Mouse (Mus musculus): ENCODE results near the gene Gm10073. TPM values are rescaled to one million over a fixed set of nuclear protein-coding genes. Genes with fewer than 3 reads are reported as not detected.
"Not testable (repeated sequence)": the region's sequence is repeated elsewhere in the genome, so short reads cannot be mapped to it uniquely, and the experiment has no call there.

The Gm10073 gene
- polyA plus RNA-seq, 1 experiment from 2014 or later, result 3.4 TPM

DNA sequence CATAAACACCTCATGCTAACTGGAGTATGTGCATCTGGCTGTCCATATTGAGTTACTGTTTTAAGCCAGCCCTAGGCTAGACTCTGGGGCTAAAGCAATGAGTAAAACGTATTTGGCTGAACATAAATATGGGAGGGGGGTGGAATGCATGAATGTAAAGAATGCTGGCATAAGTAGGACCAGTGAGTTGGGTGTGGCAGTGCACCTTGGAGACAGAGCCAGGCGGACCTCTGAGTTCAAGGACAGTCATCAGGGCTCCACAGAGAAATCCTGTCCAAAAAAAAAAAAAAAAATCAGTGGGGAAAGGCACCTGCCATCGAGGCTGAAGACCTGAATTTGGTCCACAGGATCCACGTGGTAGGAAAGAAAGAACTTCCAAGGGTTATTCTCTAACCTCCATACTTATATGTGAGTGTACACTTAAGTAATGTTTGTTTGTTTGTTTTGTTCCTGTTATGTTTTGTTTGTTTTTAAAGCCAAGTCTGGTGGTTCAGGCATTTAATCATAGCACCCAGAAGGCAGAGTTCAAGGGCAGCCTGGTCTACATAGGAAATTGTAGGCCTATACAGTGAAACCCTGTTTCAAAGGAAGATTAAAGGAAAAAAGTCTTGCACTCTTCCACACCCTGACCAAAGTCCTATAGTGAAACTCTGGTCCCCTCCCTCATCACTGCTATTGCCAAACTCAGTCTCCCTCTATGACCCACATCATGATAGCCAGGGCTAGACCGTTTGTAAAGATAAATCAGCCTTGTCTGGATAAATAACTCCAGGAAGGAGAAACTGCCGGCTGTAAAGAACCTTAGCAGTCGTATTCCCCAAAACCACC lies 36.0 kb upstream of the Gm10073 start:
- Histone ChIP-seq H3K27me3 (peaks cover 30% of the 10 kb centered on the region), H3K27ac (no peak overlapping the region), H3K9ac (no peak overlapping the region), H3K4me2 (no peak overlapping the region), H3K4me1 (no peaks in the 10 kb centered on the region), H3K9me3 (no peaks in the 10 kb centered on the region), H3K36me3 (replicated peaks) (no peaks in the 10 kb centered on the region), H3K4me3 (replicated peaks) (no peak overlapping the region)
- 77% methylated on average over 7 of the region's 7 CpGs for WGBS
- ATAC-seq (ENCODE audit: low FRiP score), result no peak

DNA sequence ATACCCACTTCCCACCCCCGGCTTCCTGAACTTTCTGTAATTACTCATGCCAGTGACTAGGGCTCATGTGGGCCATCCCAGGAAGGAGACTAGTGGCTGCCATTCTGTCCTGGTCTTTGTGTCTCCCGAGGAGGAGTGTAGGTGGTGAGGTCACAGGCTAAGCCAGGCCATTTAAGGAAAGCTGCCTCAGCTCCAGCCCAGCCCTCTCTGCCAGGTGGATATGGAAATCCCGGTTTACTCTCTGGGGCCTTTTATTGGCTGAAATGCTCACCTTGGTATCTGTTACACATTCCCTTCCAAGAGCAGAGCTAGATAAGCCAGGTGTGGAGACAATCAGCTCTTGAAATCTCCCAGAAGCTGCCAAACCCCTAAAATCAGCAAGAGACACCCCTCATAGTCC lies 35.2 kb upstream of the Gm10073 start:
- Histone ChIP-seq H3K4me3 (replicated peaks) (no peak overlapping the region), H3K36me3 (replicated peaks) (no peaks in the 10 kb centered on the region), H3K27me3 (peaks cover 39% of the 10 kb centered on the region), H3K4me1 (peaks cover 8% of the 10 kb centered on the region), H3K9ac (no peak overlapping the region), H3K4me2 (no peak overlapping the region), H3K9me3 (no peaks in the 10 kb centered on the region), H3K27ac (no peak overlapping the region)
- WGBS, result 62% methylated on average over 3 of the region's 3 CpGs
- ATAC-seq (ENCODE audit: low FRiP score), result no peak

DNA sequence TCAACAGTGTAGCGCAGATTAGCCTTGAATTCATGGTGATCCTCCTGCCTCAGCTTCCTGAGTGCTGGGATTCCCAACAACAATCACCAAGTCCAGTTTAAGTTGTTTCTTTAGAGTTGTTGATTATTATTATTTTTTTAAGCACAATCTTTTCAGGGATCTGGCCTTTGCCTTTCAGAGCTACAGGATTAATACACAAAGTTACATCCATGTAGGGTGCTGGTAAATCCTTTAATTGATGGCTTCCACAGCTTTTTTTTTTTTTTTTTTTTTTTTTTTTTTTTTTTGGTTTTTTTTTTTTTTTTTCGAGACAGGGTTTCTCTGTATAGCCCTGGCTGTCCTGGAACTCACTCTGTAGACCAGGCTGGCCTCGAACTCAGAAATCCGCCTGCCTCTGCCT lies 34.5 kb upstream of the Gm10073 start:
- H3K27ac ChIP-seq; H3K4me2 ChIP-seq; H3K4me3 ChIP-seq (replicated peaks); ATAC-seq (ENCODE audit: low FRiP score); H3K9me3 ChIP-seq; H3K36me3 ChIP-seq (replicated peaks); H3K9ac ChIP-seq: not testable (repeated sequence)
- peaks cover 14% of the 10 kb centered on the region for H3K4me1 ChIP-seq
- 87% methylated on average over 4 of the region's 4 CpGs for WGBS
- H3K27me3 ChIP-seq, result peaks cover 45% of the 10 kb centered on the region

DNA sequence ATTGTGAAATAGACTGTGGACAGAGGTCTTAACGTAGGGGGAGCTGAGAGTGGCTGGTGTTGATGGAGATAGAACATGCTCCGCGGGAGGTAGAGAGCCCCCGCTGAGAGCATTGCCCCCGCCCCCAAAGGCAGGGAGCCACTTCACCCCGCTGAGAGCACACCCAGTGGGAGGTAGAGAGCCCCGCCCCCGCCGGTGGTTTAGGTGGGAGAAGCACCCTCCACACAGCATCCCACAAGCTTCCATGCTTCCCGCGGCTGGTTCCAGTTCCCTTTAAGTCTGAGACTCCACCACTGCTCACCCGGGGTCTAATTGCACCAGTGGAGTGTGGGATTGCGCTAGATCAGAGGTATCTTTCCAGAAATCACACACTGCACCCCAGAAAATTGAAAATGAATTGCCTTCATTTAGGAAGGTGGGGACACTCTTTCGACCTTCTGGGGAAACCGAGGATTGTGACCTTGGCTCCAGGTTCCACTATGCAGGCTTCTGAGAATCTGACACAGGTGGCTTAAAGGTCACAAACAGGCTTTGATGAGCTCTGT lies 33.4 kb upstream of the Gm10073 start:
- ATAC-seq (ENCODE audit: low FRiP score), result no peak
- H3K9me3 ChIP-seq, result no peaks in the 10 kb centered on the region
- no peak overlapping the region for H3K27ac ChIP-seq
- peaks cover 17% of the 10 kb centered on the region for H3K4me1 ChIP-seq
- no peak overlapping the region for H3K4me3 ChIP-seq (replicated peaks)
- peaks cover 57% of the 10 kb centered on the region for H3K27me3 ChIP-seq
- H3K9ac ChIP-seq, result no peak overlapping the region
- H3K4me2 ChIP-seq, result no peak overlapping the region
- 38% methylated on average over 15 of the region's 15 CpGs for WGBS
- H3K36me3 ChIP-seq (replicated peaks), result no peaks in the 10 kb centered on the region

DNA sequence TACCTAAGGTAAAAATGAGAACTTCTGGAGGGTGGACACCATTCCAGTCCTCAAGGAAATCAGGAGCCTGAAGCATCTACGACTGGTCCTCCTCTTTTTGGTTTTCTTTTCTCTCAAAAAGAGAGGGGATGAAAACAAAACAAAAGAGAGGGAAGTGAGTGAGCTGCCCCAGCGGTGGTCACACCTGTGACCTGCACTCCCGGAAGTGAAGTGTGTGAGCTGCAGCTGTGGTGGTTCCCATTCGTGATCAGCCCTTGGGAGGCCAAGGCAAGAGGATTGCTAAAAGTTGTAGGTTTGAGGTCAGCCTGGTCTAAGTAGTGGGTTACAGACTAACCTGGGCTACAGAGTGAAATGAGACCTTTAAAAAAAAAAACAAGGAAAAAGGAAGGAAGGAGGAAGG lies 32.9 kb upstream of the Gm10073 start:
- no peak overlapping the region for H3K27ac ChIP-seq
- no peak overlapping the region for H3K4me2 ChIP-seq
- WGBS, result 49% methylated on average over 4 of the region's 4 CpGs
- peaks cover 17% of the 10 kb centered on the region for H3K4me1 ChIP-seq
- H3K27me3 ChIP-seq, result peaks cover 61% of the 10 kb centered on the region
- ATAC-seq (ENCODE audit: low FRiP score), result no peak
- no peak overlapping the region for H3K9ac ChIP-seq
- H3K36me3 ChIP-seq (replicated peaks), result no peaks in the 10 kb centered on the region
- no peaks in the 10 kb centered on the region for H3K9me3 ChIP-seq
- no peak overlapping the region for H3K4me3 ChIP-seq (replicated peaks)

DNA sequence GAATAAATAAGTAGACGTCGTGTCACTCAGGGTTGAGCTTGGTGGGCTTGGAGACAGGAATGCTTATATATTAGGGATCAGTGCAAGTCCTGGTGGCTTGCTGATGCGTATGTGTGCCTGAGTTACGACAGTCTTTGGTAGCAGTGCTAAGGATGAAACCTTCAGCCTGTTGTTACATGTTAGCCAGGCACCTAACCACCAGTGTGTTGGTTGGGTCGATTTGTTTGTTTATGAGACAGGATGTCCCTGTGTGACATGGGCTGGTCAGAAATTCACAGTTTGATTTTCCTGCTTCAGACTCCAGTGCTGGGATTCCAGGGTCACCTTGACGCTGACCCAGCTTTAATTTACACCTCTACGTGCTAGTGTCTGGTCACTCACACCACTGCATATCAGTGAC lies 32.4 kb upstream of the Gm10073 start:
- Histone ChIP-seq H3K4me1 (peaks cover 17% of the 10 kb centered on the region), H3K9ac (no peak overlapping the region), H3K27me3 (peaks cover 61% of the 10 kb centered on the region), H3K4me2 (no peak overlapping the region), H3K4me3 (replicated peaks) (no peak overlapping the region), H3K9me3 (no peaks in the 10 kb centered on the region), H3K36me3 (replicated peaks) (no peaks in the 10 kb centered on the region), H3K27ac (no peak overlapping the region)
- 73% methylated on average over 7 of the region's 7 CpGs for WGBS
- no peak for ATAC-seq (ENCODE audit: low FRiP score)

DNA sequence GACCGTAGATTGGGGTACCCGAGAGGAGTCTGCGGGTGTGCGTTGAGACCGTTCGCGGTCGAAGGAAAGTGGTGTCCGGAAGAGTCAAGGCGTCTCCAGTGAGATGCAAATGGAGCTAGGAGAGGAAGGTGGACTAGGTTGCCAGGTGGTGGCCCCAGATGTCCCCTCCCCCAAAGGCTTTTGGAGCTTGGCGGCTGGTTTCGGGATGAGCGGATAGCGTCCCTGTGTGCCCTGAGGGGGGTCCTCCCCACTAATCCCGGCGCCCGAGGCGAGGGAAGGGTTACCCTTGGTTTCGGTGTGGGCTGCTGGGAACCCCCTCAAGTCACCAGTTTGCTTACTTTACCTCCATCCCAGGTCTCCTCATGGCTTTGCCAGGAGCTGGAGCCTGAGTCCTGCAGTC lies 30.7 kb upstream of the Gm10073 start:
- Histone ChIP-seq H3K27me3 (peaks cover 61% of the 10 kb centered on the region), H3K4me3 (replicated peaks) (peak overlapping the region; percentile 54), H3K9me3 (no peaks in the 10 kb centered on the region), H3K4me2 (peak overlapping the region; percentile 95), H3K27ac (no peak overlapping the region), H3K36me3 (replicated peaks) (no peaks in the 10 kb centered on the region), H3K4me1 (peaks cover 17% of the 10 kb centered on the region), H3K9ac (peak overlapping the region; percentile 43; the same call in 1 of the 2 replicates)
- under 1% methylated on average over 19 of the region's 19 CpGs for WGBS
- no peak for ATAC-seq (ENCODE audit: low FRiP score)

DNA sequence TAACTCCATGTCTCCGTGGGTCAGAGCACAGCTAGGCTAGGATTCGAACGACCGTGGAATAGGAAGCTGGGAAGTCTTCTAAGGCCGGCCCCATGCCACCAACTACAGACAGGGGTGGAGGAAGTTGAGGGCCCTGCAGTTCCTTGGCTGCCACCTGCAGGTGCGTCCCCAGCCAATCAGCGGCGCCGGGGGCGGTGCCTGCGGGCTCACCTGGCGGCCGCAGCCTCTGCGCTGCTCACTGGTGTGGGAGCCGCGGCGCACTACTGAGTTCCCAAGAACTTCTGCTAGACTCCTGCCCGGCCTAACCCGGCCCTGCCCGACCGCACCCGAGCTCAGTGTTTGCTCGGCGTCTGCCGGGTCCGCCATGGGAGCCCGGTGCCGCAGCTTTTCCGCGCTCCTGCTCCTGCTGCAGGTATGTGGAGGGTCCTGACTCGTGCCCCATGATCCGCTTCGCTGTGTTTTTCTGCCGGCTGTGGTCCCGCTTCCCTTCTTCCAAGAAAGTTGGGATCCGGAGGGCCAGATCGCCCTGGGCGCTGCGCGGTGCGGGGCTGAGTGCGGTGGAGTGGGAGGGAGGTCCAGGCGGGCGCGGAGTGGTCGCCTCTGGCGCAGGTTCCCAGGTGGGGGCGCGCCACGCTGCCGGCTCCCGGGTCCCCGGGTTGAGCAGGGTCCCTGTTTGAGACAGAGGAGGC lies 30.0 kb upstream of the Gm10073 start, which contains the start of gene Cdh1:
Gene Cdh1 (plus strand): TSS at position 221 of the 689 bp plus-strand sequence.
- WGBS, result under 1% methylated on average over 53 of the region's 53 CpGs
- peak within 1 kb of the TSS; percentile 43 for H3K9ac ChIP-seq
- H3K36me3 ChIP-seq (replicated peaks), result no peaks in the 10 kb centered on the region
- peaks cover 61% of the 10 kb centered on the region for H3K27me3 ChIP-seq
- peak within 1 kb of the TSS; percentile 54 for H3K4me3 ChIP-seq (replicated peaks)
- peaks cover 17% of the 10 kb centered on the region for H3K4me1 ChIP-seq
- peak within 1 kb of the TSS; percentile 95 for H3K4me2 ChIP-seq
- no peak for ATAC-seq (ENCODE audit: low FRiP score)
- no peak within 1 kb of the TSS for H3K27ac ChIP-seq
- no peaks in the 10 kb centered on the region for H3K9me3 ChIP-seq

DNA sequence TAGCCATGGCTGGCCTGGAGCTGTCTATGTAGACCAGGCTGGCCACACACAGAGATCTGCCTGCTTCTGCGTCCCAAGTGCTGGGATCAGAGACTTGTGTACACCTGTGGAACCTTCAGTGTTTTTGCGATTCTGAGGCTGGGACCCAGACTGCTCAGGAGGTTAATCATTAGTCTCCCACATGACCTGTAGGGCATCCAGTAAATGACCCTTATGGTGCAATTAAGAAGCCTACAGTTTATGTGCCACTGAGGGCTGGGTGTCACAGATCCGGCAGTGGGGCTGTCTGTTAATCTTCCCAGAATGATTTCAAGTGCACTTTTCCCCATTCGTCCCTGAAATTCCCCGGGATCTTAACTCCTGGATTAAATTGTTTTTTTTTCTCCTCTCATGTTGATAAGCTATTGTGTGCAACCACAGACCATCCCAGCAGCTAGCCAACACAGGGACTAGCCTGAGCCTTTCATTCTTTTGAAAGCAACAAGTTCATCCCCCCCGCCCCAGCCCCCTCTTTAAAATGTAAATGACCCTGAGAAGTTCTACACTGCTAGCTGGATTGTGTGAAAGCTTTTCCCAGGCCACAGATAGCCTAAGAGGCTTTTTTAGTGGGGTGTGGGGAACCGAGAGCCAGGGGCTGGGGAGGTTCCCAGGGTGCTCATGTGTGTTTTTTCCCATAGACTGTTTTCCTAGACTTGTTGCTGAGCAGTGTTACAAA lies 26.2 kb upstream of the Gm10073 start:
- H3K36me3 ChIP-seq (replicated peaks), result no peaks in the 10 kb centered on the region
- WGBS, result 21% methylated on average over 7 of the region's 7 CpGs
- H3K4me2 ChIP-seq, result no peak overlapping the region
- no peak overlapping the region for H3K9ac ChIP-seq
- H3K27ac ChIP-seq, result peak overlapping the region; percentile 1
- H3K9me3 ChIP-seq, result no peaks in the 10 kb centered on the region
- no peak overlapping the region for H3K4me3 ChIP-seq (replicated peaks)
- ATAC-seq (ENCODE audit: low FRiP score), result 0 out of 2 replicates have a peak, but pooled peaks have one; percentile 27
- H3K4me1 ChIP-seq, result peaks cover 21% of the 10 kb centered on the region
- H3K27me3 ChIP-seq, result peaks cover 32% of the 10 kb centered on the region

DNA sequence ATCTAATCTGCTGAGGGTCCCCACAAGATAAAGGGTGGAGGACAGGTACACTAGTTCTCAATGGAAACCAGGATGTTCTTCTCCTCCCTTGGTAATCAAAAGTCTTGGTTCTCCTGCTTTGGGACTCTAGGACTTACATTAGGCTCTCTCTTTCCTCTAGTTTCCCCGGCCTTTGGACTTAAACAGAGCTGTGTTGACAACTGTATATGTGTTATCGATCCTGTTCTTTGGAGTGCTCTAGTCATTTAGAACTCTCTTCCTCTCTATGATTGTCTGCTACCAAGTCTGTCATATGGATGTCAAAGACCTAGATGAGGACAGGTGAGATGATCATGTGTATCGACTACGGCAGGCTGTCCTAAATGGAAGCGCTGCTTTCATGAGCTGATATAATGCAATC lies 23.8 kb upstream of the Gm10073 start:
- no peak overlapping the region for H3K9ac ChIP-seq
- 89% methylated on average over 5 of the region's 5 CpGs for WGBS
- H3K9me3 ChIP-seq, result no peaks in the 10 kb centered on the region
- H3K4me2 ChIP-seq, result no peak overlapping the region
- no peaks in the 10 kb centered on the region for H3K36me3 ChIP-seq (replicated peaks)
- peaks cover 9% of the 10 kb centered on the region for H3K27me3 ChIP-seq
- no peak overlapping the region for H3K4me3 ChIP-seq (replicated peaks)
- peaks cover 3% of the 10 kb centered on the region for H3K4me1 ChIP-seq
- no peak overlapping the region for H3K27ac ChIP-seq
- ATAC-seq (ENCODE audit: low FRiP score), result no peak

DNA sequence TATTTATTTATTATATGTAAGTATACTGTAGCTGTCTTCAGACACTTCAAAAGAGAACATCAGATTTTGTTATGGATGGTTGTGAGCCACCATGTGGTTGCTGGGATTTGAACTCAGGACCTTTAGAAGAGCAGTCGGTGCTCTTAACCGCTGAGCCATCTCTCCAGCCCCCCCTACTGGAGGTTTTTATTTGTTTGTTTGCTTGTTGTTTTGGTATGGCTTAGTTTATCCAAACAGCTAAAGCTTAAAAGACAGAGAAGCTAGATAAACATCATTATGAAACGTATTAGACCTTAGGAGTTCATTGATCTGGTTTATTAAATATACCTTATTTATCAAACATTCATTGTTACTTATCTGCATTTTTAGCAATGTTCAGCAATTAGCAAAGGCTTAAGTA lies 22.4 kb upstream of the Gm10073 start:
- H3K4me1 ChIP-seq; ATAC-seq (ENCODE audit: low FRiP score); H3K4me3 ChIP-seq (replicated peaks); H3K36me3 ChIP-seq (replicated peaks); H3K27ac ChIP-seq; H3K9ac ChIP-seq; H3K4me2 ChIP-seq; H3K27me3 ChIP-seq; H3K9me3 ChIP-seq: not testable (repeated sequence)
- 89% methylated on average over 3 of the region's 3 CpGs for WGBS

DNA sequence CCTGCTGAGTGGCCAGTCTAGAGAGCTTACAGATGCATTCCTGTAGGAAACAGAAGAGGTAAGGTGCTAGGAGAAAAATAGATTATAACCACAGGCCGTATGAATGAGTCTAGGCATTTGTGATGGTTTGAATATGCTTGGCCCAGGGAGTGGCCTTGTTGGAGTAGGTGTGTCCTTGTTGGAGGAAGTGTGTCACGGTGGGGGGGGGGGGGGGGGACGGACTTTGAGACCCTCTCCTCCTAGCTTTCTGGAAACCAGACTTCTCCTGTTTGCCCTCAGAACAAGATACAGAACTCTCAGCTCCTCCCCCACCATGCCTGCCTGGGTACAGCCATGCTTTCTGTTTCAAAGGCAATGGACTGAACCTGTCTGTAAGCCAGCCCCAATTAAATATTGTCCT lies 19.2 kb upstream of the Gm10073 start:
- H3K9me3 ChIP-seq, result no peaks in the 10 kb centered on the region
- H3K4me3 ChIP-seq (replicated peaks), result no peak overlapping the region
- no peaks in the 10 kb centered on the region for H3K27me3 ChIP-seq
- no peak for ATAC-seq (ENCODE audit: low FRiP score)
- 81% methylated on average over 3 of the region's 3 CpGs for WGBS
- peaks cover 3% of the 10 kb centered on the region; the same call in 1 of the 2 replicates for H3K4me1 ChIP-seq
- H3K27ac ChIP-seq, result no peak overlapping the region
- H3K4me2 ChIP-seq, result no peak overlapping the region
- H3K36me3 ChIP-seq (replicated peaks), result no peaks in the 10 kb centered on the region
- no peak overlapping the region for H3K9ac ChIP-seq
